Mouse (Mus musculus): ENCODE data around the gene Cep152. TPM values are rescaled to one million over a fixed set of nuclear protein-coding genes. Genes with fewer than 3 reads are reported as not detected.

Gene Cep152
- polyA plus RNA-seq, 1 experiment from 2014 or later, result 6.3 TPM

GRCm38 (mm10) chr2:125623211-125623610 is 1.7 kb downstream of the Cep152 start:
- 91% methylated on average over 15 of the region's 15 CpGs for WGBS
- ATAC-seq (ENCODE audit: insufficient number of reproducible peaks, low FRiP score, low TSS enrichment, low read depth), result no peak

GRCm38 (mm10) chr2:125620213-125620907 is 4.6 kb downstream of the Cep152 start:
- peaks cover 37% of the 10 kb centered on the region for H3K36me3 ChIP-seq
- WGBS, result 43% methylated on average over 25 of the region's 25 CpGs
- no peak for ATAC-seq (ENCODE audit: insufficient number of reproducible peaks, low FRiP score, low TSS enrichment, low read depth)
- no peaks in the 10 kb centered on the region for H3K9me3 ChIP-seq
- H3K9ac ChIP-seq, result no peak overlapping the region
- H3K4me3 ChIP-seq, result no peak overlapping the region
- no peak overlapping the region for H3K4me2 ChIP-seq
- H3K27ac ChIP-seq, result no peak overlapping the region
- peaks cover 16% of the 10 kb centered on the region for H3K4me1 ChIP-seq
- H3K27me3 ChIP-seq, result no peaks in the 10 kb centered on the region

More at GRCm38 (mm10) chr2:125623211-125623610, 1.7 kb downstream of the Cep152 start:
- H3K27me3 ChIP-seq, result no peaks in the 10 kb centered on the region
- no peak overlapping the region for H3K27ac ChIP-seq
- no peak overlapping the region for H3K4me3 ChIP-seq
- H3K4me2 ChIP-seq, result no peak overlapping the region
- peaks cover 14% of the 10 kb centered on the region for H3K36me3 ChIP-seq
- H3K9me3 ChIP-seq, result no peaks in the 10 kb centered on the region
- no peak overlapping the region for H3K9ac ChIP-seq
- H3K4me1 ChIP-seq, result peaks cover 21% of the 10 kb centered on the region

- no peak overlapping the region for H3K4me3 ChIP-seq
- H3K36me3 ChIP-seq, result peaks cover 66% of the 10 kb centered on the region
- H3K27ac ChIP-seq, result no peak overlapping the region
- H3K27me3 ChIP-seq, result no peaks in the 10 kb centered on the region
- no peak overlapping the region for H3K9ac ChIP-seq
- H3K4me2 ChIP-seq, result no peak overlapping the region
- H3K4me1 ChIP-seq, result no peaks in the 10 kb centered on the region
- no peaks in the 10 kb centered on the region for H3K9me3 ChIP-seq
- 82% methylated on average over 8 of the region's 8 CpGs for WGBS
- ATAC-seq (ENCODE audit: insufficient number of reproducible peaks, low FRiP score, low TSS enrichment, low read depth), result no peak
These were observed 9.0 kb downstream of the Cep152 start for GRCm38 (mm10) chr2:125615858-125616424.

GRCm38 (mm10) chr2:125615440-125615839 is 9.5 kb downstream of the Cep152 start:
- H3K27ac ChIP-seq, result no peak overlapping the region
- ATAC-seq (ENCODE audit: insufficient number of reproducible peaks, low FRiP score, low TSS enrichment, low read depth), result no peak
- no peak overlapping the region for H3K4me2 ChIP-seq
- WGBS, result 96% methylated on average over 7 of the region's 7 CpGs
- H3K4me3 ChIP-seq, result no peak overlapping the region
- H3K4me1 ChIP-seq, result no peaks in the 10 kb centered on the region
- H3K36me3 ChIP-seq, result peaks cover 68% of the 10 kb centered on the region
- H3K9me3 ChIP-seq, result no peaks in the 10 kb centered on the region
- H3K9ac ChIP-seq, result no peak overlapping the region
- H3K27me3 ChIP-seq, result no peaks in the 10 kb centered on the region

GRCm38 (mm10) chr2:125606220-125606845 is 18.6 kb downstream of the Cep152 start:
- no peak overlapping the region for H3K27ac ChIP-seq

GRCm38 (mm10) chr2:125604646-125605045 is 20.3 kb downstream of the Cep152 start:
- H3K27me3 ChIP-seq, result no peaks in the 10 kb centered on the region
- no peak overlapping the region for H3K27ac ChIP-seq
- H3K4me3 ChIP-seq, result no peak overlapping the region
- no peak overlapping the region for H3K4me2 ChIP-seq
- H3K9ac ChIP-seq, result no peak overlapping the region
- peaks cover 36% of the 10 kb centered on the region for H3K36me3 ChIP-seq
- no peaks in the 10 kb centered on the region for H3K9me3 ChIP-seq
- ATAC-seq (ENCODE audit: insufficient number of reproducible peaks, low FRiP score, low TSS enrichment, low read depth), result no peak
- 72% methylated on average over 7 of the region's 7 CpGs for WGBS
- H3K4me1 ChIP-seq, result peaks cover 5% of the 10 kb centered on the region; the same call in 1 of the 2 replicates

More at GRCm38 (mm10) chr2:125606220-125606845, 18.6 kb downstream of the Cep152 start:
- Histone ChIP-seq H3K4me1 (peaks cover 5% of the 10 kb centered on the region; the same call in 1 of the 2 replicates), H3K36me3 (peaks cover 40% of the 10 kb centered on the region), H3K4me2 (no peak overlapping the region), H3K4me3 (no peak overlapping the region), H3K27me3 (no peaks in the 10 kb centered on the region), H3K9ac (no peak overlapping the region), H3K9me3 (no peaks in the 10 kb centered on the region)
- 75% methylated on average over 17 of the region's 17 CpGs for WGBS
- ATAC-seq (ENCODE audit: insufficient number of reproducible peaks, low FRiP score, low TSS enrichment, low read depth), result no peak

- WGBS, result 45% methylated on average over 3 of the region's 3 CpGs
- H3K36me3 ChIP-seq, result peaks cover 35% of the 10 kb centered on the region
- no peaks in the 10 kb centered on the region for H3K27me3 ChIP-seq
- no peak overlapping the region for H3K4me3 ChIP-seq
- H3K4me1 ChIP-seq, result peaks cover 5% of the 10 kb centered on the region; the same call in 1 of the 2 replicates
- no peaks in the 10 kb centered on the region for H3K9me3 ChIP-seq
- no peak for ATAC-seq (ENCODE audit: insufficient number of reproducible peaks, low FRiP score, low TSS enrichment, low read depth)
- no peak overlapping the region for H3K27ac ChIP-seq
- no peak overlapping the region for H3K9ac ChIP-seq
- no peak overlapping the region for H3K4me2 ChIP-seq
These were observed 21.9 kb downstream of the Cep152 start for GRCm38 (mm10) chr2:125602970-125603369.

GRCm38 (mm10) chr2:125598958-125599357 is 26.0 kb downstream of the Cep152 start:
- no peak overlapping the region for H3K9ac ChIP-seq
- peaks cover 5% of the 10 kb centered on the region; the same call in 1 of the 2 replicates for H3K4me1 ChIP-seq
- no peak overlapping the region for H3K4me3 ChIP-seq
- H3K9me3 ChIP-seq, result no peaks in the 10 kb centered on the region
- no peaks in the 10 kb centered on the region for H3K27me3 ChIP-seq
- no peak for ATAC-seq (ENCODE audit: insufficient number of reproducible peaks, low FRiP score, low TSS enrichment, low read depth)
- WGBS, result 71% methylated on average over 4 of the region's 4 CpGs
- H3K4me2 ChIP-seq, result no peak overlapping the region
- peaks cover 44% of the 10 kb centered on the region for H3K36me3 ChIP-seq
- no peak overlapping the region for H3K27ac ChIP-seq

- no peak overlapping the region for H3K4me3 ChIP-seq
- 62% methylated on average over 6 of the region's 6 CpGs for WGBS
- ATAC-seq (ENCODE audit: insufficient number of reproducible peaks, low FRiP score, low TSS enrichment, low read depth), result no peak
- no peak overlapping the region for H3K4me2 ChIP-seq
- H3K9ac ChIP-seq, result no peak overlapping the region
- no peak overlapping the region for H3K27ac ChIP-seq
- H3K9me3 ChIP-seq, result no peaks in the 10 kb centered on the region
- H3K4me1 ChIP-seq, result peaks cover 2% of the 10 kb centered on the region; the same call in 1 of the 2 replicates
- H3K36me3 ChIP-seq, result peaks cover 44% of the 10 kb centered on the region
- no peaks in the 10 kb centered on the region for H3K27me3 ChIP-seq
These were observed 26.7 kb downstream of the Cep152 start for GRCm38 (mm10) chr2:125598251-125598650.

GRCm38 (mm10) chr2:125594786-125595185 is 30.1 kb downstream of the Cep152 start:
- Histone ChIP-seq H3K4me2 (no peak overlapping the region), H3K36me3 (peaks cover 33% of the 10 kb centered on the region), H3K4me1 (no peaks in the 10 kb centered on the region), H3K4me3 (no peak overlapping the region), H3K27ac (no peak overlapping the region), H3K9ac (no peak overlapping the region), H3K9me3 (no peaks in the 10 kb centered on the region), H3K27me3 (no peaks in the 10 kb centered on the region)
- WGBS, result 89% methylated on average over 12 of the region's 12 CpGs
- no peak for ATAC-seq (ENCODE audit: insufficient number of reproducible peaks, low FRiP score, low TSS enrichment, low read depth)

GRCm38 (mm10) chr2:125594072-125594471 is 30.8 kb downstream of the Cep152 start:
- no peak for ATAC-seq (ENCODE audit: insufficient number of reproducible peaks, low FRiP score, low TSS enrichment, low read depth)
- Histone ChIP-seq H3K4me3 (no peak overlapping the region), H3K27me3 (no peaks in the 10 kb centered on the region), H3K36me3 (peaks cover 33% of the 10 kb centered on the region), H3K4me1 (no peaks in the 10 kb centered on the region), H3K27ac (no peak overlapping the region), H3K9ac (no peak overlapping the region), H3K9me3 (no peaks in the 10 kb centered on the region), H3K4me2 (no peak overlapping the region)
- 79% methylated on average over 6 of the region's 6 CpGs for WGBS

GRCm38 (mm10) chr2:125591895-125592294 is 33.0 kb downstream of the Cep152 start:
- Histone ChIP-seq H3K9me3 (no peaks in the 10 kb centered on the region), H3K27ac (no peak overlapping the region)

More at GRCm38 (mm10) chr2:125591895-125592294, 33.0 kb downstream of the Cep152 start:
- H3K9ac ChIP-seq, result no peak overlapping the region
- peaks cover 45% of the 10 kb centered on the region for H3K36me3 ChIP-seq
- no peak overlapping the region for H3K4me3 ChIP-seq
- no peak for ATAC-seq (ENCODE audit: insufficient number of reproducible peaks, low FRiP score, low TSS enrichment, low read depth)
- no peak overlapping the region for H3K4me2 ChIP-seq
- no peaks in the 10 kb centered on the region for H3K27me3 ChIP-seq
- WGBS, result 84% methylated on average over 4 of the region's 4 CpGs
- H3K4me1 ChIP-seq, result no peaks in the 10 kb centered on the region

Data from limb, embryonic 15.5 days (tissue).